Comparison of ENCODE assay signal across 8 mouse cellular contexts in the genomic region with DNA sequence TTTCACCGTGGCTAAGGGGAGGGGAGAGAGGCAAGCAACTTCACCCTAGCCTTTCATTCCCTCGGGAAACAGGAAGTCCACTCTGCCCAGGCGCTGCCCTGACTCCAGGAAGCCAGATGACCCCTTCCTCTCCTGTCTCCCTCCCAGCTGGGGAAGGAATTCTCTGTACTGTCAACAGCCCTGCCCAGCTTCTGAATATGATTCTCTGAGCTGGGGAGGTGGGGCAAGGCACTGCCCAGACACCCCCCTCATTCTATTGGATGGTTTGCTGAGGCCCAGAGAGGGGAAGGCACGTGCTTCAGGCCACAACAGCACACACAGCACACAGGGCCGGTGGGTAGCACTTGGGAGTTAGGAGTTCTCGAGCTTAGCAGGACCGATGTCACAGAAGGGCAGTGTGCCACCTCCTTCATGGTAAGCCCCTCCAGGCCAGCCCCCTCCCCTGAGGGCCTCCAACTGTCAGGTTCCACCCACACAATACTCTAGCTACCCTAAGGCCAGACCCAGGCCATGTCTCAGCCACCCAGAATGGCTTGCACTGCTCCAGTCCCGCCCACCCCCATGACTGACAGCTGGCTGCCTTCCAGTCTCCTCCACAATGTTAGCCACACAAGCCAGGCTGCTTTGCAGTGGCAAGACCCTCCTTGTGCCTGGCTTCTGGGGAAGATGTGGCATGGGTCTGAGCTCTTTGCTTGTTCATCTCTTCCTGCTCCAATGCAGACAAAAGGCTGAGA. TPM values are rescaled to one million over a fixed set of nuclear protein-coding genes. Genes with fewer than 3 reads are reported as not detected.
DNase-seq lines count a peak whose midpoint lies in the region; ATAC-seq and TF ChIP-seq lines count a peak whose summit lies in the region.
"Had no signal": no experiment of that assay in that cellular context is flagged by ENCODE, and none has a peak within 500 bp of the region (broad histone marks: within the 10 kb centered on the region; RNA-seq: fewer than 3 reads in every experiment).

No protein-coding gene starts in this region.

- H3K9ac ChIP-seq in heart, embryonic 13.5 days, result peak overlapping the region; percentile 57

- DNase-seq in 3T3-L1 (ENCODE audit: low read depth, low spot score) (peak; percentile 37), ZHBTc4 (ENCODE audit: low read depth, low spot score) (peak; percentile 24)
- peak; percentile 81 for DNase-seq in kidney, postnatal 10 days
- peak; percentile 62 to 80 for DNase-seq in lung, postnatal 4 days
- no peak for DNase-seq in spleen, postnatal 4 days (ENCODE audit: low spot score in 2 of 2)
- DNase-seq in cerebellum, adult 2 months, result no peak

- H3K27me3 ChIP-seq in heart, embryonic 13.5 days (replicated peaks), result 0 out of 2 replicates have a peak, but pooled peaks cover 11% of the 10 kb centered on the region
- no peaks in the 10 kb centered on the region for H3K27me3 ChIP-seq in cerebellum, adult 2 months (ENCODE audit: control insufficient read depth, insufficient read depth, low read length)

- H3K4me1 ChIP-seq in heart, embryonic 13.5 days, result peaks cover 40% of the 10 kb centered on the region
- H3K4me1 ChIP-seq in cerebellum, adult 2 months (ENCODE audit: control insufficient read depth, insufficient read depth, low read length), result peaks cover 4% of the 10 kb centered on the region; the same call in 1 of the 2 replicates

- TF ChIP-seq CTCF in cerebellum, adult 2 months (IDR thresholded peaks at IDR 0.05; ENCODE audit: borderline replicate concordance, insufficient read depth, low read depth, low read length), result no peak

- H3K9me3 ChIP-seq in heart, embryonic 13.5 days, result no peaks in the 10 kb centered on the region

- peak; percentile 61; the same call in 1 of the 2 replicates for ATAC-seq in heart, embryonic 13.5 days (ENCODE audit: extremely low read depth, insufficient number of reproducible peaks, low FRiP score, low TSS enrichment)

- H3K36me3 ChIP-seq in heart, embryonic 13.5 days, result no peaks in the 10 kb centered on the region

- peak overlapping the region; percentile 53; the same call in 1 of the 2 replicates for H3K27ac ChIP-seq in heart, embryonic 13.5 days (replicated peaks)
- no peak overlapping the region for H3K27ac ChIP-seq in cerebellum, adult 2 months (ENCODE audit: insufficient read depth, low read length)
- H3K27ac ChIP-seq: macrophage had no signal

- no peak for TF ChIP-seq POLR2A in cerebellum, adult 2 months (IDR thresholded peaks at IDR 0.05; ENCODE audit: borderline replicate concordance, insufficient read depth, low read length)

- 43% methylated on average over 8 of the region's 8 CpGs for WGBS in heart, embryonic 13.5 days
- WGBS in cerebellum, adult 2 months, result 39% methylated on average over 8 of the region's 8 CpGs

- H3K4me3 ChIP-seq in heart, embryonic 13.5 days, result no peak overlapping the region
- H3K4me3 ChIP-seq in cerebellum, adult 2 months (replicated peaks; ENCODE audit: insufficient read depth, low read depth, low read length), result no peak overlapping the region

- no peak overlapping the region for H3K4me2 ChIP-seq in heart, embryonic 13.5 days

RNA-seq across cellular contexts. Expression of gene Sdc3, which starts 48.9 kb away (rescaled TPM):
- 21.7 and 23.9 TPM in 2 replicates for polyA plus RNA-seq in heart, embryonic 13.5 days (2015; fragmentation: Nextera tagmentation; extraction: Ambion mirVana)
- 105 and 114 TPM in 2 replicates for polyA plus RNA-seq in cerebellum, adult 2 months (2012; rRNA removed)

Comparison
In these comparisons a context has a peak if more than half of its experiments do, and no peak if none do; other contexts are left out.
1. DNase-seq: peak in 3T3-L1 (single experiment), ZHBTc4 (single experiment), kidney, postnatal 10 days (single experiment) and lung, postnatal 4 days (2 of 2); none in spleen, postnatal 4 days (0 of 2) and cerebellum, adult 2 months (0 of 2).